Mouse (Mus musculus): ENCODE measurements around the gene Ncam1. TPM values are rescaled to one million over a fixed set of nuclear protein-coding genes. Genes with fewer than 3 reads are reported as not detected.

The Ncam1 gene
- polyA plus RNA-seq, 1 experiment from 2014 or later = 163 TPM

DNA sequence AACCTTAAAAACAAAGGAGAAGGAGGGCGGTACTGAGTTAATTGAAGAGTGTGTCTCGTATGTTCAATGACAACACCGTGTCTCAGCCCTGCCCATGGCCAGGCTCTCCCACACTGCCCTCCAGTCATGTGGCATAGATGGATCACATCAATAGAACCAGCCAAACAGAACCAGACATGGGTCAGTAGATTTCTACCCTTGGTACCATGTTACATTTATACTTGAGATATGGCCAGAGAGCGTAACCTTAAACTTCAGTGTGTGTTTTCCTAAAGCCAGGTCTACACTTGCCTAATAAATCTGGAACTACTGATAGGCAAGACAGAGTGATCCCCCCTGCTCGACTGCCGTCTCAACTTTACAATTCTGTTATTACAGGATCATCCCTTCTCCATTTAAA, 38.2 kb downstream of the Ncam1 start:
- H3K27ac ChIP-seq (ENCODE audit: low read depth, low read length) = no peak overlapping the region

DNA sequence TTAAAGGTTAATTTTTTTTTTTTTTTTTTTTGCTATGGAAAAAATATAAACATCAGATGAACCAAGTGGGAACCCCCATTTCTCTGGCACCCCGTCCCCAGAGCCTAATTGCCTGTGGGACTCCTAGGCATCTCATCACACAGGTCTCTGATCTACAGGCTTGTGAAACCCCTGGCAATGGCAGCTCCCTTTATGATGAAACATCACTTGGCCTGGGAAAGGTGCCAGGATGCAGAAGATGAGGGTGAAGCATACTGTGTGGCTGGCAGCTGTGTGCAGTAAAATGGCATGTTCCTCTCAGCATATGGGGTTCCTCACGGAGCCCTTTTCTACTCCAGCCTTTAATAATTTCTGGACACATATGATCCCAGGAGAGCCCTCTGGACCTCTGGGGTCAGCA, 40.3 kb downstream of the Ncam1 start:
- H3K4me1 ChIP-seq (ENCODE audit: control insufficient read depth, insufficient read depth, low read length) = peaks cover 34% of the 10 kb centered on the region
- DNase-seq (ENCODE audit: low spot score) (peak; percentile 82), ATAC-seq (peak; percentile 80)
- no peaks in the 10 kb centered on the region for H3K9me3 ChIP-seq (replicated peaks; ENCODE audit: control insufficient read depth, low read length)
- H3K27ac ChIP-seq (ENCODE audit: low read depth, low read length) = peak overlapping the region; percentile 52; the same call in 1 of the 2 replicates
- H3K4me3 ChIP-seq (ENCODE audit: low read depth, low read length) = no peak overlapping the region
- no peak overlapping the region; the same call in 1 of the 2 replicates for H3K4me2 ChIP-seq (ENCODE audit: low read length)
- no peaks in the 10 kb centered on the region for H3K36me3 ChIP-seq (ENCODE audit: control insufficient read depth, insufficient read depth, low read length)
- WGBS = 24% methylated on average over 2 of the region's 2 CpGs
- no peak overlapping the region for H3K9ac ChIP-seq (ENCODE audit: low read length)
- no peaks in the 10 kb centered on the region for H3K27me3 ChIP-seq (replicated peaks; ENCODE audit: control insufficient read depth, insufficient read depth, low read length)

More for the DNA sequence above, 38.2 kb downstream of the Ncam1 start:
- Histone ChIP-seq H3K4me2 (ENCODE audit: low read length) (no peak overlapping the region), H3K4me3 (ENCODE audit: low read depth, low read length) (no peak overlapping the region), H3K9me3 (replicated peaks; ENCODE audit: control insufficient read depth, low read length) (no peaks in the 10 kb centered on the region), H3K36me3 (ENCODE audit: control insufficient read depth, insufficient read depth, low read length) (no peaks in the 10 kb centered on the region), H3K4me1 (ENCODE audit: control insufficient read depth, insufficient read depth, low read length) (peaks cover 23% of the 10 kb centered on the region), H3K9ac (ENCODE audit: low read length) (no peak overlapping the region), H3K27me3 (replicated peaks; ENCODE audit: control insufficient read depth, insufficient read depth, low read length) (no peaks in the 10 kb centered on the region)
- no peak for DNase-seq (ENCODE audit: low spot score)
- ATAC-seq = no peak
- WGBS = 72% methylated on average over 6 of the region's 6 CpGs

DNA sequence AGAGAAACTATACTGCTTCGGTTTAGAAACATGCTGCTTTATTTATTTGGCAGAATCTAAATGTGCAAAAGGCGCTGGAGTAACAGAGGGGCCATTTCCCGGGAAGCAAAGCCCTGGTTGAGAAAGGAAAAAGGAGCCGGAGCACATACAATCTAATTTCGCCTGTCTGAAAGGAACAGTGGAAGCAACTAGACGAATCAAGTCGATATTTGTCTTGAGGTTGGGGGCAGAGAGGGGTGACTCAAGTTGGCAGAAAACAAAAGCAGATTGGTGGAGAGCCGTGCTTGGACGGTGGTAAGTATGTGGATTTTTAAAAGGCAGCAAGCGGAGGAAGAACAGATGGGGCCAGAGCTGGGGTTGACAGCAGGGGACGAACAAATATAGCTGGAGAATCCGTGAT, 40.7 kb downstream of the Ncam1 start:
- Histone ChIP-seq H3K9ac (ENCODE audit: low read length) (no peak overlapping the region), H3K27me3 (replicated peaks; ENCODE audit: control insufficient read depth, insufficient read depth, low read length) (no peaks in the 10 kb centered on the region), H3K4me3 (ENCODE audit: low read depth, low read length) (no peak overlapping the region), H3K36me3 (ENCODE audit: control insufficient read depth, insufficient read depth, low read length) (no peaks in the 10 kb centered on the region), H3K27ac (ENCODE audit: low read depth, low read length) (peak overlapping the region; percentile 72), H3K4me2 (ENCODE audit: low read length) (peak overlapping the region; percentile 14; the same call in 1 of the 2 replicates), H3K9me3 (replicated peaks; ENCODE audit: control insufficient read depth, low read length) (no peaks in the 10 kb centered on the region), H3K4me1 (ENCODE audit: control insufficient read depth, insufficient read depth, low read length) (peaks cover 34% of the 10 kb centered on the region)
- 37% methylated on average over 12 of the region's 12 CpGs for WGBS
- ATAC-seq (peak; percentile 60; the same call in 1 of the 2 replicates), DNase-seq (ENCODE audit: low spot score) (peak; percentile 53)

DNA sequence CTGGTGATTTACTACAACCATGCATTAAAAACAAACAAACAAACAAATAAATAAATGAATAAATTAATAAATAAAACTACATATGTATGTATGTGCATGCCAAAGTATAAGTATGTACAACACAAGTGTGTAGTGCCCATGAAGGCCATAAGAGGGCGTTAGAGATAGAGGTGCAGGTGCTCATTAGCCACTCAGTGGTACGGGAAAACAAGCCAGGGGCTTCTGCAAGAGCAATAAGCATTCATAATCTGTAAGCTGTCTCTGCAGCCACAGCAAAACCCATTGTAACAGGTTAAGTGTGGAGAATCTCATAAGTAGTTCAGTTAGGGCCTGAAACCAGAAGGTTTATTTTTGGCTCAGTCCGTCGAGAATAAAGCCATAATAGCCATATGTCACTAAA, 41.1 kb downstream of the Ncam1 start:
- H3K4me2 ChIP-seq (ENCODE audit: low read length) = no peak overlapping the region
- ATAC-seq (peak; percentile 4; the same call in 1 of the 2 replicates), DNase-seq (ENCODE audit: low spot score) (peak; percentile 51)

DNA sequence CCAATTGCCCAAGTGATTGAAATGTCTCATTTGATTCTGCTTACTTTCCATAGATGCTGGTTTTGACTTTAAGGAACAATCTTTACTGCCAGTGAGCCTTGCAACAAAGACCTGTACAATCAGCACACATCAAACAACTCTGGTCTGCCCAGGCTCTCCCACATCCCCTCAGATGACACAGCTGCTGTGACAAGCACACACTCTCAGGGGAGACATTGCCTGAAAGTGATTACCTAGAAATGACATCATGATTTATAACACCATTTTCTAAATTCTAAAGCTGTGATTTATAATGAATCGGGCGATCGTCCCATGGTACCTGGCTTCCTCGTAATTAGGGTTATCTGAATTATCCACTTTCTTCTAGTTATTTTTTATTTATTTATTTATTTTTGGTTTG, 42.0 kb downstream of the Ncam1 start:
- Histone ChIP-seq H3K36me3 (ENCODE audit: control insufficient read depth, insufficient read depth, low read length) (no peaks in the 10 kb centered on the region), H3K27ac (ENCODE audit: low read depth, low read length) (no peak overlapping the region), H3K27me3 (replicated peaks; ENCODE audit: control insufficient read depth, insufficient read depth, low read length) (no peaks in the 10 kb centered on the region), H3K4me2 (ENCODE audit: low read length) (no peak overlapping the region), H3K4me1 (ENCODE audit: control insufficient read depth, insufficient read depth, low read length) (peaks cover 34% of the 10 kb centered on the region), H3K9ac (ENCODE audit: low read length) (no peak overlapping the region), H3K9me3 (replicated peaks; ENCODE audit: control insufficient read depth, low read length) (no peaks in the 10 kb centered on the region), H3K4me3 (ENCODE audit: low read depth, low read length) (no peak overlapping the region)
- 81% methylated on average over 4 of the region's 4 CpGs for WGBS
- DNase-seq (ENCODE audit: low spot score) (no peak), ATAC-seq (no peak)

More for the DNA sequence above, 41.1 kb downstream of the Ncam1 start:
- Histone ChIP-seq H3K36me3 (ENCODE audit: control insufficient read depth, insufficient read depth, low read length) (no peaks in the 10 kb centered on the region), H3K9me3 (replicated peaks; ENCODE audit: control insufficient read depth, low read length) (no peaks in the 10 kb centered on the region), H3K9ac (ENCODE audit: low read length) (no peak overlapping the region), H3K27me3 (replicated peaks; ENCODE audit: control insufficient read depth, insufficient read depth, low read length) (no peaks in the 10 kb centered on the region), H3K27ac (ENCODE audit: low read depth, low read length) (peak overlapping the region; percentile 72), H3K4me1 (ENCODE audit: control insufficient read depth, insufficient read depth, low read length) (peaks cover 34% of the 10 kb centered on the region), H3K4me3 (ENCODE audit: low read depth, low read length) (no peak overlapping the region)
- WGBS = 62% methylated on average over 4 of the region's 4 CpGs

DNA sequence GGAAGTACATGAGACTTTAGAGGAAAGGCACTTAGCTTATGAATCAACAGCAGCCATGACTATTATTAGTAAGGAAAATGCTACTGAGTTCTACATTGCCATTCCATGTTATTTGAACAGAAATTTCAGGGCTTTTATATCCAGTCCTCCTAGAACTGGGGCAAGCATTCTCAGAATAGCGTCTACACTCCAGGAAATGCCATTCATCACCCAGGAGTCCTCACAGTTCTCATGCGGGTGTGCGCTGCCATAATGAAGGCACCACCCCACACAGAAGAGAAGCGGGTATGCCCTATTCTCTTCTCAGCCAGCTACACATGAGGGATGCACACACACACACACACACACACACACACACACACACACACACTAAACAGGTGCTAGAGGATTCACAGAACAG, 43.5 kb downstream of the Ncam1 start:
- Histone ChIP-seq H3K4me2 (ENCODE audit: low read length) (no peak overlapping the region), H3K4me3 (ENCODE audit: low read depth, low read length) (no peak overlapping the region), H3K36me3 (ENCODE audit: control insufficient read depth, insufficient read depth, low read length) (no peaks in the 10 kb centered on the region), H3K4me1 (ENCODE audit: control insufficient read depth, insufficient read depth, low read length) (peaks cover 34% of the 10 kb centered on the region), H3K9ac (ENCODE audit: low read length) (no peak overlapping the region), H3K27ac (ENCODE audit: low read depth, low read length) (no peak overlapping the region), H3K27me3 (replicated peaks; ENCODE audit: control insufficient read depth, insufficient read depth, low read length) (no peaks in the 10 kb centered on the region), H3K9me3 (replicated peaks; ENCODE audit: control insufficient read depth, low read length) (no peaks in the 10 kb centered on the region)
- DNase-seq (ENCODE audit: low spot score) (no peak), ATAC-seq (no peak)
- WGBS = 83% methylated on average over 4 of the region's 4 CpGs

DNA sequence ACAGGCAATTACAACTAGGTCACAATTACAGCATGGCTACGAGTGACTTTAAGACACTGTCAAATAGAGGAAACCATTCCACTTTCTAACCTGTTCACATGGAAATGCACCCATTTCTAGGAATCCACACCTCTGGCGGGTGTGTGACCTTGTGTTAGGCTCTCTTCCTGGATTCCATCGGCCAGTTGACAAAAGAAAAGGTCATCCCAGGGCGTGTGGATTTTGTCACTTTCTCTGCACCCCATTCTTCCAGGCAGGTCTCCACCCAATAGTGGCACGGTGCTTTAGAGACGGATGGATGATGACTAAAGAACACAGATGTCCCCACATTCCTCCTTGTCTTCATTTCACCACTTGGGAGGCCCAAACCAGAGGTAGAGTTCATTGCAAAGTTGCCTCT, 47.3 kb downstream of the Ncam1 start:
- Histone ChIP-seq H3K9ac (ENCODE audit: low read length) (no peak overlapping the region), H3K4me3 (ENCODE audit: low read depth, low read length) (no peak overlapping the region), H3K36me3 (ENCODE audit: control insufficient read depth, insufficient read depth, low read length) (no peaks in the 10 kb centered on the region), H3K4me2 (ENCODE audit: low read length) (no peak overlapping the region), H3K27me3 (replicated peaks; ENCODE audit: control insufficient read depth, insufficient read depth, low read length) (no peaks in the 10 kb centered on the region), H3K9me3 (replicated peaks; ENCODE audit: control insufficient read depth, low read length) (no peaks in the 10 kb centered on the region), H3K27ac (ENCODE audit: low read depth, low read length) (no peak overlapping the region), H3K4me1 (ENCODE audit: control insufficient read depth, insufficient read depth, low read length) (peaks cover 18% of the 10 kb centered on the region)
- no peak for DNase-seq (ENCODE audit: low spot score)
- 74% methylated on average over 6 of the region's 6 CpGs for WGBS
- ATAC-seq = no peak

DNA sequence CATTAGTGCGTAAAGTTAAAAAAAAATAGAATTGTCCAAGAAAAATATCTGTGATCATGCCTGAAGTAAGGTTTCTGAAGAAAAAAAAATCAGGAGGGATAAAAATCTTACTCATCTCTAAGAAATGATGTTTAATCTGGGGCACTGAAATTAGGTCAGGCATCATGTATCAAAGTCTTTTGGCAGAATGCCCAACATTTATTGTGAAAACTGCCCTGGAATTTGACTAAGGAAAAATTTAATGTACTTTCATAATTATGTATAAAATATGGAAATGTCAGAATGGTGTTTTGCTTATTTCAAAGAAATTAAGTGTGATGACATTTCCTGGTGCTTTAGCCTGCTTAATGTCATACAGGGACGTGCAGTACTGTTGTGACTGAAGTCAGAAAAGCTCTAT, 52.5 kb downstream of the Ncam1 start:
- no peaks in the 10 kb centered on the region for H3K27me3 ChIP-seq (replicated peaks; ENCODE audit: control insufficient read depth, insufficient read depth, low read length)
- H3K4me3 ChIP-seq (ENCODE audit: low read depth, low read length) = no peak overlapping the region
- H3K4me1 ChIP-seq (ENCODE audit: control insufficient read depth, insufficient read depth, low read length) = peaks cover 26% of the 10 kb centered on the region
- no peak for DNase-seq (ENCODE audit: low spot score)
- no peaks in the 10 kb centered on the region for H3K9me3 ChIP-seq (replicated peaks; ENCODE audit: control insufficient read depth, low read length)
- 76% methylated on average over 2 of the region's 2 CpGs for WGBS
- H3K27ac ChIP-seq (ENCODE audit: low read depth, low read length) = no peak overlapping the region
- no peak for ATAC-seq
- H3K4me2 ChIP-seq (ENCODE audit: low read length) = no peak overlapping the region
- H3K9ac ChIP-seq (ENCODE audit: low read length) = no peak overlapping the region
- no peaks in the 10 kb centered on the region for H3K36me3 ChIP-seq (ENCODE audit: control insufficient read depth, insufficient read depth, low read length)

DNA sequence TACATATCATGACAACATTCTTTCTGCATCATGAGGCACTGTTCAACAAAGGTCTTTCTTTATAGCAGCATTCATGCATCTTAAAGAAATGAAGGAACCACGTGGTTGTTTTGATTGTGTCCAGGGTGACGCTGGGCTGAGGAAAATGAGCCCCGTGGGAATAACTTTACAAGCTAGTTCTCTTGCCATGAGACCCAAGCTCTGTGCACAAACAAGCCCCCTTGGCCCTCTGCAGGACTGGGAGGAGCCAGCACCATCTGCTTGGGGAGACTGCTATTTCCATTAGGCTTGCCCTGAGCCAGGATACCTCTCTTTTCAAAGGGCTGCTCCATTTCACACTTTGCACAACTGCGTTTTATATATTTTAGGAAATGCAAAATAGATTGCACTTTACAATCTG, 53.0 kb downstream of the Ncam1 start:
- DNase-seq (ENCODE audit: low spot score) (peak; percentile 79), ATAC-seq (peak; percentile 89)
- 12% methylated on average over 4 of the region's 4 CpGs for WGBS
- Histone ChIP-seq H3K4me2 (ENCODE audit: low read length) (no peak overlapping the region), H3K27me3 (replicated peaks; ENCODE audit: control insufficient read depth, insufficient read depth, low read length) (no peaks in the 10 kb centered on the region), H3K9me3 (replicated peaks; ENCODE audit: control insufficient read depth, low read length) (no peaks in the 10 kb centered on the region), H3K27ac (ENCODE audit: low read depth, low read length) (no peak overlapping the region), H3K4me1 (ENCODE audit: control insufficient read depth, insufficient read depth, low read length) (peaks cover 26% of the 10 kb centered on the region), H3K4me3 (ENCODE audit: low read depth, low read length) (no peak overlapping the region), H3K36me3 (ENCODE audit: control insufficient read depth, insufficient read depth, low read length) (no peaks in the 10 kb centered on the region), H3K9ac (ENCODE audit: low read length) (no peak overlapping the region)

All from forebrain, embryonic 14.5 days (tissue).